Mouse (Mus musculus): ENCODE measurements around the gene Ube2j1.

- no peak for TF ChIP-seq CTCF (IDR thresholded peaks at IDR 0.05; ENCODE audit: low read depth)
- no peak for TF ChIP-seq EP300 (IDR thresholded peaks at IDR 0.05; ENCODE audit: low read depth)
Measured at GRCm38 (mm10) chr4:32985684-32986083, 45.5 kb upstream of the Ube2j1 start.
